Mouse (Mus musculus) adrenal gland, adult 10 weeks (tissue): Measurements from ENCODE around the gene Akr1a1. TPM values are rescaled to one million over a fixed set of nuclear protein-coding genes. Genes with fewer than 3 reads are reported as not detected.

Experiments used
- polyA plus RNA-seq: library from polyadenylated mRNA; stranded (reverse); fragments of 350-450 nt; fragmentation: Illumina TruSeq; extraction: RNeasy Lipid Tissue Mini Kit (QIAGEN cat#74804); gene quantifications from one replicate; pipeline ENCODE4 v1.2.3, GENCODE M21; 2014; ENCODE audit warnings: low read depth, low replicate concordance

The Akr1a1 gene
- 960 TPM for polyA plus RNA-seq

GRCm38 (mm10) chr4:116650924-116651796, at the start of gene Akr1a1:
Akr1a1 (minus strand) TSS chr4:116651680.

GRCm38 (mm10) chr4:116685402-116686061, 34.1 kb upstream of the Akr1a1 start, which contains the start of gene Prdx1:
Prdx1 (plus strand) TSS chr4:116685544.

GRCm38 (mm10) chr4:116627722-116628662, 23.5 kb downstream of the Akr1a1 start, which contains the start of gene Nasp:
Nasp (minus strand) TSS chr4:116627941.

GRCm38 (mm10) chr4:116596379-116596778, 55.1 kb downstream of the Akr1a1 start, which contains the start of gene Ccdc17:
Ccdc17 (plus strand) TSS chr4:116596654.

Other genes with a start within 250 kb of the Akr1a1 start
- 19.0 TPM for gene Mast2, start 187.5 kb downstream of the Akr1a1 start, polyA plus RNA-seq
- 25.8 TPM for gene Ipp, start 144.1 kb downstream of the Akr1a1 start, polyA plus RNA-seq
- gene Tmem69, start 95.7 kb downstream of the Akr1a1 start, polyA plus RNA-seq: 120 TPM
- gene Gpbp1l1, start 94.0 kb downstream of the Akr1a1 start, polyA plus RNA-seq: 83.8 TPM
- gene Ccdc17, start 55.0 kb downstream of the Akr1a1 start, polyA plus RNA-seq: 4.5 TPM
- gene Nasp, start 23.7 kb downstream of the Akr1a1 start, polyA plus RNA-seq: 69.5 TPM
- gene Prdx1, start 33.9 kb upstream of the Akr1a1 start, polyA plus RNA-seq: 4,921 TPM
- 57.8 TPM for gene Mmachc, start 56.7 kb upstream of the Akr1a1 start, polyA plus RNA-seq
- gene Ccdc163, start 56.8 kb upstream of the Akr1a1 start, polyA plus RNA-seq: 16.2 TPM
- gene Tesk2, start 69.3 kb upstream of the Akr1a1 start, polyA plus RNA-seq: 2.0 TPM
- 5.2 TPM for gene Toe1, start 156.0 kb upstream of the Akr1a1 start, polyA plus RNA-seq
- not detected for gene Mutyh, start 156.0 kb upstream of the Akr1a1 start, polyA plus RNA-seq
- gene Hpdl, start 170.0 kb upstream of the Akr1a1 start, polyA plus RNA-seq: not detected
- 3.1 TPM for gene Zswim5, start 225.7 kb upstream of the Akr1a1 start, polyA plus RNA-seq